Mouse (Mus musculus) forebrain, embryonic 15.5 days (tissue): ENCODE data around the gene Stk32c. TPM values are rescaled to one million over a fixed set of nuclear protein-coding genes. Genes with fewer than 3 reads are reported as not detected.

ENCODE experiments used
- ATAC-seq: fragments of 200-750 bp; cut with Nextera tagmentation; replicated peaks from 2 replicates; pipeline ENCODE4 v1.8.0; 2017; ENCODE audit warnings: mild to moderate bottlenecking, moderate TSS enrichment, moderate library complexity
- H3K27ac ChIP-seq: fragments of 300-500 bp; sonication (generic); replicated peaks from 2 replicates; pipeline ENCODE4 v1.5.1; 2015; ENCODE audit warnings: mild to moderate bottlenecking, inconsistent platforms
- H3K27me3 ChIP-seq: fragments of 300-500 bp; sonication (generic); 2 replicates; pipeline ENCODE4 v1.6.1; 2015; ENCODE audit warnings: inconsistent platforms
- H3K36me3 ChIP-seq: fragments of 300-500 bp; sonication (generic); 2 replicates; pipeline ENCODE4 v1.6.1; 2015; ENCODE audit warnings: mild to moderate bottlenecking, inconsistent platforms
- H3K4me1 ChIP-seq: fragments of 300-500 bp; sonication (generic); 2 replicates; pipeline ENCODE4 v1.6.1; 2015; ENCODE audit warnings: inconsistent platforms
- H3K4me2 ChIP-seq: fragments of 300-500 bp; sonication (generic); replicated peaks from 2 replicates; pipeline ENCODE4 v1.6.1; 2015; ENCODE audit warnings: mild to moderate bottlenecking, inconsistent platforms
- H3K4me3 ChIP-seq: fragments of 300-500 bp; sonication (generic); 2 replicates; pipeline ENCODE4 v1.5.1; 2015; ENCODE audit warnings: mild to moderate bottlenecking, inconsistent platforms
- H3K9ac ChIP-seq: fragments of 300-500 bp; sonication (generic); replicated peaks from 2 replicates; pipeline ENCODE4 v1.6.1; 2015; ENCODE audit warnings: mild to moderate bottlenecking, inconsistent platforms
- H3K9me3 ChIP-seq: fragments of 300-500 bp; sonication (generic); 2 replicates; pipeline ENCODE4 v1.6.1; 2016; ENCODE audit warnings: inconsistent platforms
- WGBS: fragments of 180-500 bp; shearing (Covaris S2); methylation state at CpG from one replicate; pipeline ENCODE4 v1.1.7; 2015; ENCODE audit warnings: mixed read lengths; 5-methylcytosine and 5-hydroxymethylcytosine counted together
- polyA plus RNA-seq: library from polyadenylated mRNA; unstranded; fragments of >200 nt; fragmentation: Nextera tagmentation; extraction: Ambion mirVana; gene quantifications from 2 replicates; pipeline ENCODE4 v1.2.1, GENCODE M21; 2015

The Stk32c gene
- polyA plus RNA-seq = 0.93 and 0.98 TPM in 2 replicates

DNA sequence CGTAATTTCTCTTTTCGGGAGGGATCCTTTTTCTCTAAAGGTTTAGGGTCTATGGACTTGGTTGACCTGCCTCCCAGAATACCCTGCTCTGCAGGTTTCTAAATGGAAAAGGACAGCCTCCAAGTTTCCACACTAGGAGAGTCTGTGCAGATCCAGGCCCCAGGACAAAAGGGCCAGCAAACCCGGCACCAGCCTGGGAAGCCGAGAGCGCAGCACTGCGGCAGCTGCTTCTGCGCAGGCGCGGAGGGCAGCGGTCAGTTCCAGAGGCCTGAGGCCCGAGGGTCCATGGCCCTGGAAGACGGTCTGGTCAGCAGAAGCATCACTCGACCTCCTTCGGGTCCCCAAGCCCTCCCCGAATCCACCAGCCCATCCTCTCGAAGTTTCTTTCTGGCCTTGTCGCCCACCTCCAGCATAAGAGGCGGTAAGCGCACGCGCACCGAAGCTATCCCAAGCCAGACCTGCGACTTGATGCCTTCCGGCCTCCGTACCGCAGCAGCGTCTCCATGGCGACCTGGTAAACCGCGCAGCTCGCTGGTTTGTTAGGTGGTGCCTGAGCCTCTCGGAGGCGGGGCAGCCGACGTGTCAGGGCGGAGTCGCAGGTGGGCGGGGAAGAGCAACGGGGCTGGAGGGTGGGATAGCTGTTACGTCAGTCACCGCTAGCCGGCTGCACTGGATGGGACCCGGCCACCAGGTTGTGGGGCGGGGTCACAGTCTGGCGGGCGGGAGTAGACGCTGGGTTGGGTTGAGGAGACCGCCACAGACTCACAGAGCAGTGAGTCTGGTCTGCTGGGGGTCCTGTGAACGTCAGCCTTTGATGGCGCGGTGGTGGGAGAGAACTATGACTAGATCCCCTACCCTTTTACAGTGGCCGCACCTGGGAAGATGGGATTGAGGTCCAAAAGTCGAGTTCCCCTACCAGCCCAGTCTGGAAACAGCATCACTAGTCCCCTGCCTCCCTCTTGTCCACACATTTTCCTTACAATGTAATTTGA is at the start of gene Stk32c, which contains the start of gene Lrrc27:
TSS of gene Stk32c (minus strand) at position 554 of the 992 bp plus-strand sequence.
TSS of gene Lrrc27 (plus strand) at position 235 of the 992 bp plus-strand sequence.
- 2% methylated on average over 53 of the region's 53 CpGs for WGBS
- peak within 1 kb of the TSS; percentile 82 for H3K4me3 ChIP-seq
- H3K27me3 ChIP-seq = no peaks in the 10 kb centered on the region
- H3K36me3 ChIP-seq = no peaks in the 10 kb centered on the region
- H3K27ac ChIP-seq = peak within 1 kb of the TSS; percentile 86
- peak within 1 kb of the TSS; percentile 68 for H3K4me2 ChIP-seq
- peaks cover 13% of the 10 kb centered on the region for H3K4me1 ChIP-seq
- ATAC-seq = peak; percentile 99
- peak within 1 kb of the TSS; percentile 81 for H3K9ac ChIP-seq
- no peaks in the 10 kb centered on the region for H3K9me3 ChIP-seq

DNA sequence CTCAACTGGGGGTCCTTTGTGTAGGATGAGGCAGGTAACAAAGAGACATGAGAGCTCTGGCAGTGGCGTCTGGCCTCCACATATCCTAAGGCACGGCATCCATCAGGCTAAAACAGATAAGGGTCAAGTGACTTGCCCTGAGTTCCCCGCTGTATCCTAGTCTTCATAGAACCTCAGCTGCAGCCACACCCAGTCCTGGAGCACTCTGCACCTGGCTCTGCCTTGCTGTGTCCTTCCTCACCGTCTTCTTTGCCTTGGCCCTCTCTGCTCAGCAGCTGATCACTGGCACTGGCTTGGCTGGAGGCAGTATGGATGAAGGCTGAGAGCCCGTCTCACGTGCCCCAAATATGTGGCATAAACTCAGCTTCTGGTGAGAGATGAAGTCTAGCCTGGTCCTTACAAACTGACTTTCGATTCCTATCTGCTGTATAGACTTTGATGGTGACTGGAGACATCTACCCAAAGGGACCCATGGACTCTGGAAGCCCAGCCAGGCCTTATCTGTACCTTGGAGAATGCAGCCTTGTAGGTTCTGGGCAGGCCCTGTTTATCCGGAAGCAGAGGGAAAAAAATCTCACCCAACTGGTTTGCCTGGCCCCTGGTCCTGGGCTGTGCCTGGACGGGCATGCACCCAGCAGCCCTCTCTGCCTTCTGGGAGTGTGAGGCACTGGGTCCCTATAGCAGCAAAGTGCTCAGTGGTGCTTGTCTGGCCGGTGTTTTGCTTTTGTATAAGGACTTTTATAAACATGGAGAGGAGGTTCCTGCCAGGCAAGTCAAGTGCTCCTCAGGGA is 44.8 kb upstream of the Stk32c start:
- Histone ChIP-seq H3K4me1 (no peaks in the 10 kb centered on the region), H3K4me2 (no peak overlapping the region), H3K27ac (no peak overlapping the region), H3K36me3 (no peaks in the 10 kb centered on the region), H3K4me3 (no peak overlapping the region), H3K27me3 (no peaks in the 10 kb centered on the region), H3K9me3 (no peaks in the 10 kb centered on the region), H3K9ac (no peak overlapping the region)
- 76% methylated on average over 10 of the region's 10 CpGs for WGBS
- no peak for ATAC-seq

DNA sequence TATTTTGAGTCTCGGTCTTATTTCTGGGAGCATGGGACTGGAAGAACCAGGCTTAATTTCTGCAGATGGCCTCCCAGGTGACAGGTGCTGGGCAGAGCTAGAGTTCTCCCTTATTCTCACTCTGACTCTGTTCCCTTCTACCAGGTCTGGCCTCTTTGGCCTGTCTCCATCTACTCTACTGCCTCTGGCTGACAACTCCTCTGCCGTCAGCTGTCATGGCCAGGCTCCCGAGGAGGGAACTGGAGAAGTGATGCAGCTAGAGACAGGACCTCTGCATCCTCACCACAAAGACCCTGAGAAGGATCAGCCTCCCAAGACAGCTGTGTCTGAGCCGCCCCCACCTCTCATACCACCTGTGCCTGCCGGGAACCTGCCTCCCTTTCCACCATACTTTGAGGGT is 41.5 kb upstream of the Stk32c start:
- no peak for ATAC-seq
- WGBS = 82% methylated on average over 5 of the region's 5 CpGs
- no peaks in the 10 kb centered on the region for H3K36me3 ChIP-seq

DNA sequence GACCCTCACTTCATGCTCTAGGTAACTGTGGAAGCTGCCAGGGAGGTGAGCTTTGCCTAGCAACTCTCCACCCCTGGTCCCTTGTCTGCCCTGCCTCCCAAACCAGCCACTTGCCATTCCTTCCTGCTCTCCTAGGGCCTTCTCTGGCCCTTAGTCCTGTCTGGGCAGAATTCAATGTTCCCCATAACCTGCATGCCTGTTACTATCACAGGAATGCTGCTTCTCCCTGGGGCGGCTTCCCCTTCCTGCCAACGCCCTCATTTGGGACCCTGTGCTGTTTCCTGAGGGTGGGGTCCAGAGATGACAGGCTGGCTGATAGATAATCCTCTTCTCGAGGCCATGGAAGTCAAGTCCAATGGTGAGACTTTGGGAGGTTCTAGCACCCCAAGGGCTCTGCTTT is 40.4 kb upstream of the Stk32c start:
- ATAC-seq = no peak
- no peak overlapping the region for H3K9ac ChIP-seq
- no peaks in the 10 kb centered on the region for H3K36me3 ChIP-seq
- H3K27ac ChIP-seq = no peak overlapping the region
- no peak overlapping the region for H3K4me2 ChIP-seq
- no peak overlapping the region for H3K4me3 ChIP-seq
- 79% methylated on average over 3 of the region's 3 CpGs for WGBS
- no peaks in the 10 kb centered on the region for H3K9me3 ChIP-seq
- no peaks in the 10 kb centered on the region for H3K27me3 ChIP-seq
- peaks cover 18% of the 10 kb centered on the region for H3K4me1 ChIP-seq

More for the DNA sequence above, 41.5 kb upstream of the Stk32c start:
- H3K4me1 ChIP-seq = peaks cover 7% of the 10 kb centered on the region
- no peak overlapping the region for H3K4me3 ChIP-seq
- H3K9ac ChIP-seq = no peak overlapping the region
- H3K4me2 ChIP-seq = no peak overlapping the region
- no peaks in the 10 kb centered on the region for H3K27me3 ChIP-seq
- H3K9me3 ChIP-seq = no peaks in the 10 kb centered on the region
- H3K27ac ChIP-seq = no peak overlapping the region

DNA sequence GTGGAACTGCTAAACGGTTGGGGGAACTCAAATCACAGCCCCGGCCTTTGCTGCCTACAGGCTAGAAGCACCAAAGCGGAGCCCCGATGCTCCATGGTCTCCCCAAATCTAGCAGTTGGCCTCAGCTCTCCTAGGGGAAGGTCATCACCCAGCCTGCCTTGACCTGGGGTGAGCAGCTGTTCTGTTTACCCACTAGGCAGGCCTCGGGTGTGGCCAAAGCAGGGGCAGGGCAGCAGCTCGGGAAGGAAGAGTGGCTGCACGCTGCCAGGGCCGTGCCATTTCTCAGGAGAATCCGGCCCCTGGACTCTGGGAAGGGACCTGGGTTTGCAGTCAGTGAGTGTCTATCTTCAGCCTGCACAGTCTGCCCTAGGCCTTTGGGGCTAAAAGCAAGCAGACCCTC is 39.9 kb upstream of the Stk32c start:
- H3K9ac ChIP-seq = no peak overlapping the region
- no peaks in the 10 kb centered on the region for H3K36me3 ChIP-seq
- H3K4me2 ChIP-seq = no peak overlapping the region
- ATAC-seq = no peak
- H3K4me1 ChIP-seq = peaks cover 18% of the 10 kb centered on the region
- no peak overlapping the region for H3K27ac ChIP-seq
- no peaks in the 10 kb centered on the region for H3K9me3 ChIP-seq
- H3K4me3 ChIP-seq = no peak overlapping the region
- no peaks in the 10 kb centered on the region for H3K27me3 ChIP-seq
- 79% methylated on average over 9 of the region's 9 CpGs for WGBS

DNA sequence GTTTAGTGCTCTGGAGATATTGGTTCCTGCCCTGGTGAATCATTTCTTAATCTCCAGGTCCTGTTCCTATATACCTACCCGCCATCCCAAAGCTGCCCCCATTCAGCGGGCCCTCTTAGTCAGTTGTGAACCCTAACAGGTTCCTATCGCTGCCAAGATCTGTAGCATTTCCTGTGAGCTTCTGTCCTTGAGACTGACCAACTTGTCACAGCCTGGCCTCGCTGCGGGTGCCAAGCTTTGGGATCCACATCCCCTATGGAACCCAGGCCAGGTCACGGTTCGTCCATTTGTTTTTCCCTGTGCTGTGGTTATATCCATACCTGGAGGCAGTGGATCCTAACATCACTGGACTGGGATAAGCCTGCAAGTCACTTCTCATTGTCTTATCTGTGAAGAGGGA is 39.5 kb upstream of the Stk32c start:
- H3K36me3 ChIP-seq = no peaks in the 10 kb centered on the region
- ATAC-seq = no peak
- no peak overlapping the region for H3K27ac ChIP-seq
- H3K4me2 ChIP-seq = no peak overlapping the region
- no peak overlapping the region for H3K4me3 ChIP-seq
- H3K27me3 ChIP-seq = no peaks in the 10 kb centered on the region
- peaks cover 22% of the 10 kb centered on the region for H3K4me1 ChIP-seq
- no peak overlapping the region for H3K9ac ChIP-seq
- WGBS = 93% methylated on average over 7 of the region's 7 CpGs
- H3K9me3 ChIP-seq = no peaks in the 10 kb centered on the region

DNA sequence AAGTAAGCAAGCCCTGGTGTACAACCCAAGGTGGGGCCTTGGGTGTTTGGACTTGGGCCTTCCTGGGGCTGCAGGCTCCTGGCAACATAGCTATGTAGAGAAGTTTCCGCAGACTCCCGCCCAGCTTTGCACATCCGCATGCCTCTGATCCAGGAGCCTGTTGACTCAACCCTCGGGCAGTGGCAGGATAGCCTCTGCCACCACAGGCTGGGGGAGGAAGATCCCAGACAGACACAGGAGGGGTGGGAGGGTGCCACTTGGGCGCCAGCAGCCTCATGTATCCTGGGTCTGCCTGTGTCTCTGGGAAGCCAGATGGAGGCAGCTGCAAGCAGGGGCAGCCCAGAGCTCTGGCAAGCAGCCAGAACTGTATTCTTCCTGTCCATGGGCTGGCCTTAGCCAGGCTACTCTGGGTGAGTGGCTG is 38.8 kb upstream of the Stk32c start:
- no peak overlapping the region for H3K4me3 ChIP-seq
- H3K27ac ChIP-seq = no peak overlapping the region
- H3K4me2 ChIP-seq = no peak overlapping the region
- WGBS = 68% methylated on average over 5 of the region's 5 CpGs
- no peaks in the 10 kb centered on the region for H3K36me3 ChIP-seq
- H3K9me3 ChIP-seq = no peaks in the 10 kb centered on the region
- no peak overlapping the region for H3K9ac ChIP-seq
- ATAC-seq = no peak
- peaks cover 29% of the 10 kb centered on the region for H3K4me1 ChIP-seq
- H3K27me3 ChIP-seq = peaks cover 4% of the 10 kb centered on the region; the same call in 1 of the 2 replicates

DNA sequence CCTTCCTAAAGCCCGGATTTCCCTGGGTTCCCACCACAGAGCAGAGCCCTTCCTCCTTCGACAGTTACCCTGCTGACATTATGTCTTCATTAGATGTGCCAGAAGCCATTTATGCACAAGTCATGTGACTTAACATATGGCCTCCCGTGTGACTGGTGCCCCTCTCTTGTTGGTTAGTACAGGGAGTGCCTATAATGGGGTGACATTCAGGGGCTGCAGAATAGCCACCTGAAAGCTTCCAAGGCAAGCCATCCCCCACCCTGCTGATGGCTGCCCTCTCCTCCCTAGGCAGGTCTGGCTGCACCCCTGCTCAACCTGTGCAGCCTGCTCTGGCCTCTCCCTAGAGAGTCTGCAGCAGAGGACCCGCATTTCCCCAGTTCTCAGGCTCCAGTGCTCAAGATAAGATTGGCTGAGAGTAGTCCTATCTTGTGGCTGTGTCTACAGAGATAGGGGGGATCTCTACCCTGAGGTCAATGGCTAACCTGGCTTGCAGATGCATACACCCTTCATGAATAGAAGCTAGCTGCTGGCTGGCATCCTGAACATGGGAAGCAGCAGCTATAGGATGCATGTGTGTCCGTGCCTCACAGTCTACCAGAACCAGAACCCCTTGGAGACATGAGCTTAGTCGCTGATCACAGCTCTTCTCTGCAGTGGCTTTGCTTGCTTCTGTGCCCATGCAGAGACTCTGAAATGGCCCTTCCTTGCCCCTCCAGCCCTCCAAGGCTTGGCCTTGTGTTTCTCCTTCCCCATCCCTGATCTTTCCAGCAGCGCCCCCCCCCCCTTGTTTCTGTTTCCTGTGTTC is 36.5 kb upstream of the Stk32c start:
- no peaks in the 10 kb centered on the region for H3K9me3 ChIP-seq
- ATAC-seq = no peak

DNA sequence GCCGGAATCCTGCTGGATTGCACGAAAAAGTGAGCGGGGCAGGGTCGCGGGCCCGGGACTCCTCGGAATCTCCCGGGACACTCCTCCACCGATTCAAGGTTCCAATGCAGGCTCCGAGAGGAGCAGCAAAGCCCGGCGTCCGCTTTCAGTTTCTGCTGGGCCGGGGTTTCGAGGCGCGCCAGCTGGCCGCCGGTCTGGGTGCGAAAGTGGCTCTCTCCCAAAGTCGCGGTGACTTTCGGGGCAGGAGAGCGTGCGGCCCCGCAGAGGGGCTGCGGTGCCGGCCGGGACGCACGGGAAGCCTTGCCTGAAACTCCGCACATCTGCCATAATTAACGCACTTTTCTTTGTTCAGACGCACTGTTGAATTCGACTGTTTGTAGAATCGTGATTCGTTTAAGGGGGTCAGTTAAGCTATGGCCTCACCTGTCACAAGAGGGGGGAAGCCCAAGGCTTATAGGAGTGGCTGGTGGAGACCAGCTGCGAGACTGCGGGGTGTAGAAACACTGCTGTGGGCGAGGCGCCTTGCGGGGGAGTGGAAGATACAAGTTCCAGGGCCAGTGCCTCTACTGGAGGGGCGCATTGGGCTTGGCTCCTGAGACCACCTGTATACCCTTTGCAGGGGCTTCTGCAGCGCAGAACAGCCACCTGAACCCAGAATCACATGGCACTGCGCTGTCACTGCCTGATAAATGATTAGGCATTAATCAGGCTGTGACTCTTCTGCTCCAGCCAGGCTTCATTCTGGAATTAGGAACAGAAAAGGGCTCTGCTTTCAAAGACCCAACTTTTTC is 35.7 kb upstream of the Stk32c start:
- H3K36me3 ChIP-seq = no peaks in the 10 kb centered on the region
- H3K9ac ChIP-seq = peak overlapping the region; percentile 66
- H3K27me3 ChIP-seq = peaks cover 7% of the 10 kb centered on the region; the same call in 1 of the 2 replicates
- H3K9me3 ChIP-seq = no peaks in the 10 kb centered on the region
- 2% methylated on average over 45 of the region's 45 CpGs for WGBS
- ATAC-seq = peak; percentile 26
- H3K4me2 ChIP-seq = peak overlapping the region; percentile 88
- H3K4me1 ChIP-seq = peaks cover 31% of the 10 kb centered on the region
- H3K27ac ChIP-seq = peak overlapping the region; percentile 38; the same call in 1 of the 2 replicates
- H3K4me3 ChIP-seq = peak overlapping the region; percentile 53

More for the DNA sequence above, 36.5 kb upstream of the Stk32c start:
- Histone ChIP-seq H3K27ac (no peak overlapping the region), H3K9ac (no peak overlapping the region), H3K27me3 (peaks cover 7% of the 10 kb centered on the region; the same call in 1 of the 2 replicates), H3K36me3 (no peaks in the 10 kb centered on the region), H3K4me2 (peak overlapping the region; percentile 88), H3K4me1 (peaks cover 31% of the 10 kb centered on the region), H3K4me3 (peak overlapping the region; percentile 53)
- WGBS = 41% methylated on average over 7 of the region's 7 CpGs

DNA sequence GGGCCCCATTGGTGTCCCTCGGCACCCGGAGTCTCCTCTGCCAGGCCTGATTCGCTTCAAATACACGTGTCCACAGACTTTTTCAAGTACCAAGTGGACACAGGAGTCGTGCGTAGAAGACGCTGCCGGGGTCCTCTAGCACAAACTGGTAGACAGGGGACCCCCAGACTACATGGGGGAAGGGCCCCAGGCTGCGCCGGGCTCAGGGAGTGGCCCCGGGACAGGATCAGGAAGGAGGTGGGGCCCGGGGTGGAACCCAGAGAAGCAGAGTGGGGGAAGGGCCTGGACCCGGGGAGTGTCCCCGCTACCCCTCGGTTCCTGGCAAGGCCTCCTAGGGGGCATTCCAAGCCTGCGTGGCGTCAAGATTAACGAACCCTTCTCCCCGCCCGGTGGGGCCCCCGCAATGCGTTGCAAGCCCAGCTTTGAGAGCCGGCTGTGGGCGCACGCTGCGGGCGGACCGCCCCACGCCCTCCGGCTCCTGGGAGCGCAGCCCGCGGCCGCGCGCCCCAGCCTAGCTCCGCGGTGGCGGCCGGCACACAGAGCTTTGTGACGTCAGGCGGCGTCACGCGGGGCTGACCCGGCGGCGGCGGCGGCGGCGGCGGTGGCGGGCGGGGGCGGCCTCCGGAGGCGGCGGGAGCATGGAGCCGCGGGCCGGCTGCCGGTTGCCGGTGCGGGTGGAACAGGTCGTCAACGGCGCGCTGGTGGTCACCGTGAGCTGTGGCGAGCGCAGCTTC is 34.9 kb upstream of the Stk32c start, which contains the start of gene Pwwp2b:
TSS of gene Pwwp2b (plus strand) at position 602 of the 734 bp plus-strand sequence.
- peak within 1 kb of the TSS; percentile 66 for H3K9ac ChIP-seq
- H3K9me3 ChIP-seq = no peaks in the 10 kb centered on the region
- WGBS = under 1% methylated on average over 66 of the region's 72 CpGs
- peaks cover 7% of the 10 kb centered on the region; the same call in 1 of the 2 replicates for H3K27me3 ChIP-seq
- no peaks in the 10 kb centered on the region for H3K36me3 ChIP-seq
- peak within 1 kb of the TSS; percentile 38 for H3K27ac ChIP-seq
- H3K4me1 ChIP-seq = peaks cover 31% of the 10 kb centered on the region
- H3K4me3 ChIP-seq = peak within 1 kb of the TSS; percentile 53
- peak; percentile 84 for ATAC-seq
- peak within 1 kb of the TSS; percentile 88 for H3K4me2 ChIP-seq
